Mouse (Mus musculus) MEL (cell line): ENCODE results near the gene Stk10. TPM values are rescaled to one million over a fixed set of nuclear protein-coding genes. Genes with fewer than 3 reads are reported as not detected.
A peak's percentile ranks its signal among the peaks of the same experiment; 100 is the strongest.

ENCODE experiments used
- DNase-seq: peaks from one replicate; pipeline ENCODE4 v3.0.0; 2011; ENCODE audit warnings: low read depth, low spot score
- H3K27ac ChIP-seq: 2 replicates; pipeline ENCODE4 v1.5.1; 2012; ENCODE audit warnings: low read depth, mild to moderate bottlenecking, control low read depth, low read length, moderate library complexity; ENCODE audit not compliant: control insufficient read depth
- H3K27me3 ChIP-seq, 2 experiments: fragments of 150-350 bp in 1 of 2; sonication (generic) in 1 of 2; 2 replicates each; pipeline ENCODE4 v1.6.1; 2012; ENCODE audit warnings: low read length in 2 of 2, mild to moderate bottlenecking in 2 of 2, improper control_type of control experiment in 1 of 2, moderate library complexity in 1 of 2; ENCODE audit not compliant: insufficient read depth in 2 of 2, control insufficient read depth in 1 of 2
- H3K36me3 ChIP-seq, 2 experiments: 2 replicates each; pipeline ENCODE4 v1.6.1; 2012 to 2014; ENCODE audit warnings: low read length in 2 of 2, improper control_type of control experiment in 1 of 2, inconsistent platforms in 1 of 2, mild to moderate bottlenecking in 1 of 2; ENCODE audit not compliant: insufficient read depth in 2 of 2, control insufficient read depth in 1 of 2
- H3K4me1 ChIP-seq, 2 experiments: fragments of 150-350 bp in 1 of 2; sonication (generic) in 1 of 2; 2 replicates each; pipeline ENCODE4 v1.6.1; 2012; ENCODE audit warnings: low read length in 2 of 2, improper control_type of control experiment in 1 of 2, mild to moderate bottlenecking in 1 of 2; ENCODE audit not compliant: insufficient read depth in 2 of 2, control insufficient read depth in 1 of 2
- H3K4me3 ChIP-seq, 2 experiments: fragments of 150-350 bp in 1 of 2; sonication (generic) in 1 of 2; 2 replicates each; pipeline ENCODE4 v1.5.1; 2012; ENCODE audit warnings: low read depth in 2 of 2, low read length in 2 of 2, mild to moderate bottlenecking in 2 of 2, moderate library complexity in 2 of 2, control low read depth in 1 of 2, improper control_type of control experiment in 1 of 2; ENCODE audit not compliant: control insufficient read depth in 1 of 2, insufficient read depth in 1 of 2
- H3K79me2 ChIP-seq: 2 replicates; pipeline ENCODE4 v1.6.1; 2012; ENCODE audit warnings: mild to moderate bottlenecking, low read length, moderate library complexity; ENCODE audit not compliant: control insufficient read depth, poor library complexity, insufficient read depth
- H3K9ac ChIP-seq: 2 replicates; pipeline ENCODE4 v1.6.1; 2012; ENCODE audit warnings: low read depth, mild to moderate bottlenecking, control low read depth, low read length, moderate library complexity; ENCODE audit not compliant: control insufficient read depth, poor library complexity, severe bottlenecking
- H3K9me3 ChIP-seq: fragments of 150-350 bp; sonication (generic); replicated peaks from 2 replicates; pipeline ENCODE4 v1.6.1; 2012; ENCODE audit warnings: mild to moderate bottlenecking, low read length, improper control_type of control experiment, moderate library complexity; ENCODE audit not compliant: insufficient read depth
- BHLHE40 ChIP-seq: IDR thresholded peaks from 2 replicates; pipeline ENCODE4 v1.6.1; 2012; ENCODE audit warnings: low read depth, mild to moderate bottlenecking, inconsistent platforms, low read length, improper control_type of control experiment, borderline replicate concordance
- ELF1 ChIP-seq: IDR thresholded peaks from 2 replicates; pipeline ENCODE4 v1.6.1; 2014; ENCODE audit warnings: low read depth, mild to moderate bottlenecking, inconsistent platforms, low read length, improper control_type of control experiment, moderate library complexity
- EP300 ChIP-seq, 2 experiments: IDR thresholded peaks; 2 replicates each; pipeline ENCODE4 v1.6.1; 2011; ENCODE audit warnings: improper control_type of control experiment in 2 of 2, low read length in 2 of 2, low read depth in 1 of 2, mild to moderate bottlenecking in 1 of 2
- ETS1 ChIP-seq: IDR thresholded peaks from 2 replicates; pipeline ENCODE4 v1.6.1; 2012; ENCODE audit warnings: low read depth, mild to moderate bottlenecking, inconsistent platforms, low read length, improper control_type of control experiment, moderate library complexity
- GABPA ChIP-seq: IDR thresholded peaks from 2 replicates; pipeline ENCODE4 v1.6.1; 2012; ENCODE audit warnings: low read depth, mild to moderate bottlenecking, inconsistent platforms, low read length, improper control_type of control experiment, moderate library complexity
- GATA1 ChIP-seq: IDR thresholded peaks from 2 replicates; pipeline ENCODE4 v1.6.1; 2011; ENCODE audit warnings: low read depth, low read length, improper control_type of control experiment
- HCFC1 ChIP-seq: IDR thresholded peaks from 2 replicates; pipeline ENCODE4 v1.6.1; 2012; ENCODE audit warnings: low read depth, mild to moderate bottlenecking, inconsistent platforms, low read length, improper control_type of control experiment, moderate library complexity
- KAT2A ChIP-seq: conservative IDR thresholded peaks from 2 replicates; pipeline ENCODE4 v1.6.1; 2012; ENCODE audit warnings: low read depth, low read length, improper control_type of control experiment, inconsistent platforms
- MAX ChIP-seq: IDR thresholded peaks from 2 replicates; pipeline ENCODE4 v1.6.1; 2011; ENCODE audit warnings: low read length, improper control_type of control experiment
- MEF2A ChIP-seq: IDR thresholded peaks from 2 replicates; pipeline ENCODE4 v1.6.1; 2014; ENCODE audit warnings: low read depth, mild to moderate bottlenecking, inconsistent platforms, low read length, improper control_type of control experiment; ENCODE audit not compliant: poor library complexity, insufficient replicate concordance, severe bottlenecking; ENCODE audit errors: extremely low read depth
- MYC ChIP-seq: IDR thresholded peaks from 2 replicates; pipeline ENCODE4 v1.6.1; 2011; ENCODE audit warnings: low read depth, mild to moderate bottlenecking, low read length, improper control_type of control experiment, moderate library complexity
- NELFE ChIP-seq: IDR thresholded peaks from 2 replicates; pipeline ENCODE4 v1.6.1; 2011; ENCODE audit warnings: low read depth, low read length, improper control_type of control experiment
- NRF1 ChIP-seq: IDR thresholded peaks from 2 replicates; pipeline ENCODE4 v1.6.1; 2014; ENCODE audit warnings: low read depth, mild to moderate bottlenecking, inconsistent platforms, low read length, improper control_type of control experiment, moderate library complexity; ENCODE audit not compliant: poor library complexity, insufficient read depth, severe bottlenecking
- POLR2A ChIP-seq, 2 experiments: IDR thresholded peaks; 2 replicates each; pipeline ENCODE4 v1.6.1; 2011 to 2012; ENCODE audit warnings: low read length in 2 of 2, mild to moderate bottlenecking in 2 of 2, control low read depth in 1 of 2, improper control_type of control experiment in 1 of 2, low read depth in 1 of 2, moderate library complexity in 1 of 2; ENCODE audit not compliant: control insufficient read depth in 1 of 2, insufficient read depth in 1 of 2, poor library complexity in 1 of 2
- POLR2AphosphoS2 ChIP-seq: IDR thresholded peaks from 2 replicates; pipeline ENCODE4 v1.6.1; 2011; ENCODE audit warnings: low read length, improper control_type of control experiment
- POLR2AphosphoS5 ChIP-seq: IDR thresholded peaks from 2 replicates; pipeline ENCODE4 v1.6.1; 2012; ENCODE audit warnings: low read depth, borderline replicate concordance, mild to moderate bottlenecking, inconsistent platforms, low read length, moderate library complexity, mixed read lengths
- RAD21 ChIP-seq: IDR thresholded peaks from 2 replicates; pipeline ENCODE4 v1.6.1; 2011; ENCODE audit warnings: mild to moderate bottlenecking, low read depth, low read length, improper control_type of control experiment
- RCOR1 ChIP-seq: IDR thresholded peaks from 2 replicates; pipeline ENCODE4 v1.6.1; 2012; ENCODE audit warnings: low read depth, mild to moderate bottlenecking, inconsistent platforms, low read length, improper control_type of control experiment
- SMC3 ChIP-seq: IDR thresholded peaks from 2 replicates; pipeline ENCODE4 v1.6.1; 2011; ENCODE audit warnings: low read depth, low read length, improper control_type of control experiment
- TAL1 ChIP-seq: IDR thresholded peaks from 2 replicates; pipeline ENCODE4 v1.6.1; 2012; ENCODE audit warnings: mild to moderate bottlenecking, inconsistent platforms, low read length, moderate library complexity, mixed read lengths
- TBP ChIP-seq: IDR thresholded peaks from 2 replicates; pipeline ENCODE4 v1.8.0; 2011; ENCODE audit warnings: low read depth, low read length, improper control_type of control experiment
- TCF12 ChIP-seq: IDR thresholded peaks from 2 replicates; pipeline ENCODE4 v1.6.1; 2014; ENCODE audit warnings: low read depth, mild to moderate bottlenecking, inconsistent platforms, low read length, improper control_type of control experiment, moderate library complexity
- UBTF ChIP-seq: IDR thresholded peaks from 2 replicates; pipeline ENCODE4 v1.6.1; 2012; ENCODE audit warnings: low read depth, mild to moderate bottlenecking, inconsistent platforms, low read length, improper control_type of control experiment, moderate library complexity, borderline replicate concordance; ENCODE audit not compliant: insufficient read depth
- USF1 ChIP-seq: IDR thresholded peaks from 2 replicates; pipeline ENCODE4 v1.6.1; 2014; ENCODE audit warnings: low read depth, mild to moderate bottlenecking, inconsistent platforms, low read length, improper control_type of control experiment, moderate library complexity
- USF2 ChIP-seq, 2 experiments: IDR thresholded peaks; 2 replicates each; pipeline ENCODE4 v1.6.1; 2011 to 2012; ENCODE audit warnings: improper control_type of control experiment in 2 of 2, low read length in 2 of 2, borderline replicate concordance in 1 of 2, inconsistent platforms in 1 of 2, low read depth in 1 of 2, mild to moderate bottlenecking in 1 of 2; ENCODE audit not compliant: insufficient read depth in 1 of 2
- ZKSCAN1 ChIP-seq: IDR thresholded peaks from 2 replicates; pipeline ENCODE4 v1.6.1; 2012; ENCODE audit warnings: low read depth, mild to moderate bottlenecking, inconsistent platforms, low read length, improper control_type of control experiment, moderate library complexity
- ZMIZ1 ChIP-seq: IDR thresholded peaks from 2 replicates; pipeline ENCODE4 v1.6.1; 2012; ENCODE audit warnings: low read depth, mild to moderate bottlenecking, inconsistent platforms, low read length, improper control_type of control experiment, moderate library complexity
- ZNF384 ChIP-seq: IDR thresholded peaks from 2 replicates; pipeline ENCODE4 v1.6.1; 2012; ENCODE audit warnings: low read depth, mild to moderate bottlenecking, inconsistent platforms, low read length, improper control_type of control experiment
- polyA plus RNA-seq, 2 experiments: library from polyadenylated mRNA; stranded (reverse) in 1 of 2; unstranded in 1 of 2; fragments of >175 nt in 1 of 2; fragments of >200 nt in 1 of 2; gene quantifications; 2 replicates each; pipeline versions ENCODE4 v1.2.1 to v1.2.4; 2012; ENCODE audit warnings: low replicate concordance in 2 of 2, low read depth in 1 of 2; ENCODE audit not compliant: insufficient read length in 2 of 2, insufficient read depth in 1 of 2, missing spikeins in 1 of 2
- total RNA-seq: library from RNA; depleted of rRNA; stranded (reverse); fragments of 300-350 nt; gene quantifications from 2 replicates; pipeline ENCODE4 v1.2.3, GENCODE M21; 2012

Gene Stk10
- total and polyA plus RNA-seq, 3 experiments, result 10.8 to 14.4 TPM; not detected in 1

DNA sequence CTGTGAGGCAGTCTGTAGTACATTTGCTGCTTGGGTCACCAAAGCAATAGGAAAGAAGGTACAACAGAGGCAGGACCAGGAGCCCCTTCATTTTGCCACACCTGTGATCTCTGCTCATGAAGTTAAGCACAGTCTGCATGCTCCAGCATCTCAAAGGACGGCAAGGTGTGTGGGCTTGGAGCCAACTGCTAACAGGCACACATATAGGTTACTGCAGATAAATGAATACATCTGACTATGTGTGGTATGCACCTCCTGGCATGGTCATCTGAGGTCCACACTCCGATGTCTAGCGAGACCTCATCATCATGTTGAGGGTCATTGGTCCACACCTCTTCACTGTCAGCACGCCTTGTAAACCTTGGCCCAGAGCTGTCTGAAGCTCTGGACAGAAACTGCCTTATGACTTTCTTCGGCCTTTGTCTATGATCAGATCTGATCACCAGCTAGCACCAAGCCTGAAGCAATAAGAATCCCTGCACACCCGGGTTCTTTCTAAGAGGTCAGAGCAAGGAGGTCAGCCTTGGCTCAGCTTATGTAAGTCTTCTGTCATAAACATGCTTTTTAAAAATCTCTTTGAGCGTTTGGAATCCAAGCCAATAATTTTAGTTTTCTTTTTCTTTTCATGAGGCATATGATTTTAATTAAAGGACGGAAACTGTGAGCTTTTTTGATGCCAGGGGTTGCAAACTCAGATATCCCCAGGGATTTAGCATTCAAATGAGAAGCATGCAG, 105.6 kb downstream of the Stk10 start:
- Histone ChIP-seq H3K27me3 (no peaks in the 10 kb centered on the region), H3K4me3 (no peak overlapping the region), H3K9me3 (no peaks in the 10 kb centered on the region), H3K36me3 (peaks cover 0 to 36% of the 10 kb centered on the region in 2 experiments; a peak in 2 of 4 replicates), H3K9ac (no peak overlapping the region), H3K4me1 (peaks cover 23 to 40% of the 10 kb centered on the region in 2 experiments), H3K27ac (no peak overlapping the region), H3K79me2 (peaks cover 14% of the 10 kb centered on the region)
- no peak for DNase-seq
- TF ChIP-seq UBTF (no peak), MAX (no peak), ZMIZ1 (no peak), TAL1 (no peak), POLR2AphosphoS5 (no peak), SMC3 (no peak), HCFC1 (no peak), KAT2A (no peak), MYC (no peak), EP300 (IDR thresholded peaks at IDR 0.05; ENCODE audit: low read depth in 1 of 2, low read length in 2 of 2) (no peak), GATA1 (no peak), RCOR1 (no peak), USF2 (IDR thresholded peaks at IDR 0.05; ENCODE audit: borderline replicate concordance in 1 of 2, insufficient read depth in 1 of 2, low read depth in 1 of 2, low read length in 2 of 2) (no peak), MEF2A (no peak), USF1 (no peak), NRF1 (no peak), NELFE (no peak)

DNA sequence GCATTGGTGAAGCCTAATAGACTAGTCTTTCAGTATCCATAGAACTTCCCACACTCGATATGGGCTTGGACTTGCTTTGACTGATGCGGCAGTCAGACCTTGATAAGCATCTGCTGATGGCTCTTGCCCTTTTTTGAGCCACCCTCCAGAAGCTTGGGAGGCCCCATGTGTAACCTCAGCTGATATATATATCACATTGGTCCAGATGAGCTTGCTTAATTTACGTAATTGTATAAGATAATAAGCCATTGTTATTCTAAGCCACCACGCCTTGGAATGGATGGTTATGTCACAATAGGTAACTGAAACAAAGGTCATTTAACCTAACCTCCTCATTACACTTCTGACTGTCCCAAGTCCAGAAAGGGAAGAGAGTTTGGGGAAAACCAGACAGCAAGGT, 107.5 kb downstream of the Stk10 start:
- no peak overlapping the region for H3K27ac ChIP-seq
- TF ChIP-seq ZMIZ1 (no peak), ZNF384 (no peak), UBTF (no peak), RAD21 (no peak), POLR2AphosphoS5 (no peak), BHLHE40 (no peak), POLR2A (IDR thresholded peaks at IDR 0.05; ENCODE audit: control insufficient read depth in 1 of 2, insufficient read depth in 1 of 2, low read depth in 1 of 2, low read length in 2 of 2, poor library complexity in 1 of 2) (no peak), GABPA (no peak), MEF2A (no peak), USF2 (IDR thresholded peaks at IDR 0.05; ENCODE audit: borderline replicate concordance in 1 of 2, insufficient read depth in 1 of 2, low read depth in 1 of 2, low read length in 2 of 2) (no peak), POLR2AphosphoS2 (no peak), ZKSCAN1 (no peak), EP300 (IDR thresholded peaks at IDR 0.05; ENCODE audit: low read depth in 1 of 2, low read length in 2 of 2) (peak; percentile 58 to 64; a peak in 2 of 4 replicates), TBP (no peak), ELF1 (no peak), KAT2A (no peak), TCF12 (peak; percentile 50; the same call in 1 of the 2 replicates), RCOR1 (no peak; the same call in 1 of the 2 replicates), ETS1 (peak; percentile 85)

More for the DNA sequence above, 107.5 kb downstream of the Stk10 start:
- Histone ChIP-seq H3K36me3 (peaks cover 0 to 39% of the 10 kb centered on the region in 2 experiments; a peak in 2 of 4 replicates), H3K4me3 (peak overlapping the region in 1 of 2 experiments; percentile 92; a peak in 2 of 4 replicates), H3K79me2 (peaks cover 30% of the 10 kb centered on the region), H3K27me3 (no peaks in the 10 kb centered on the region), H3K4me1 (peaks cover 24 to 30% of the 10 kb centered on the region in 2 experiments), H3K9ac (no peak overlapping the region; the same call in 1 of the 2 replicates), H3K9me3 (no peaks in the 10 kb centered on the region)
- peak; percentile 37 for DNase-seq
